Mouse (Mus musculus) heart, embryonic 12.5 days (tissue): Measurements from ENCODE around the gene Esrp2. TPM values are rescaled to one million over a fixed set of nuclear protein-coding genes. Genes with fewer than 3 reads are reported as not detected.

Experiments used
- ATAC-seq: fragments of 200-750 bp; cut with Nextera tagmentation; 2 replicates; pipeline ENCODE4 v1.8.0; 2017; ENCODE audit warnings: moderate TSS enrichment, moderate library complexity; ENCODE audit not compliant: insufficient number of reproducible peaks, low FRiP score
- H3K27ac ChIP-seq: fragments of 300-500 bp; sonication (generic); 2 replicates; pipeline ENCODE4 v1.5.1; 2016; ENCODE audit warnings: mild to moderate bottlenecking, moderate library complexity; ENCODE audit not compliant: poor library complexity, severe bottlenecking
- H3K27me3 ChIP-seq: fragments of 300-500 bp; sonication (generic); replicated peaks from 2 replicates; pipeline ENCODE4 v1.6.1; 2016; ENCODE audit warnings: mild to moderate bottlenecking, moderate library complexity
- H3K36me3 ChIP-seq: fragments of 300-500 bp; sonication (generic); 2 replicates; pipeline ENCODE4 v1.6.1; 2016; ENCODE audit warnings: mild to moderate bottlenecking, moderate library complexity
- H3K4me1 ChIP-seq: fragments of 300-500 bp; sonication (generic); replicated peaks from 2 replicates; pipeline ENCODE4 v1.6.1; 2016; ENCODE audit warnings: mild to moderate bottlenecking
- H3K4me2 ChIP-seq: fragments of 300-500 bp; sonication (generic); 2 replicates; pipeline ENCODE4 v1.6.1; 2016; ENCODE audit warnings: mild to moderate bottlenecking, moderate library complexity
- H3K4me3 ChIP-seq: fragments of 300-500 bp; sonication (generic); 2 replicates; pipeline ENCODE4 v1.5.1; 2016; ENCODE audit warnings: mild to moderate bottlenecking
- H3K9ac ChIP-seq: fragments of 300-500 bp; sonication (generic); 2 replicates; pipeline ENCODE4 v1.6.1; 2016; ENCODE audit warnings: mild to moderate bottlenecking, moderate library complexity
- H3K9me3 ChIP-seq: fragments of 300-500 bp; sonication (generic); replicated peaks from 2 replicates; pipeline ENCODE4 v1.6.1; 2016; ENCODE audit warnings: mild to moderate bottlenecking, moderate library complexity
- WGBS: fragments of 180-500 bp; shearing (Covaris S2); methylation state at CpG from one replicate; pipeline ENCODE4 v1.1.7; 2016; 5-methylcytosine and 5-hydroxymethylcytosine counted together
- polyA plus RNA-seq: library from polyadenylated mRNA; unstranded; fragments of >200 nt; fragmentation: Nextera tagmentation; extraction: Ambion mirVana; gene quantifications from 2 replicates; pipeline ENCODE4 v1.2.1, GENCODE M21; 2016

Esrp2 gene
- polyA plus RNA-seq, 1 experiment from 2014 or later = 0.77 TPM

DNA sequence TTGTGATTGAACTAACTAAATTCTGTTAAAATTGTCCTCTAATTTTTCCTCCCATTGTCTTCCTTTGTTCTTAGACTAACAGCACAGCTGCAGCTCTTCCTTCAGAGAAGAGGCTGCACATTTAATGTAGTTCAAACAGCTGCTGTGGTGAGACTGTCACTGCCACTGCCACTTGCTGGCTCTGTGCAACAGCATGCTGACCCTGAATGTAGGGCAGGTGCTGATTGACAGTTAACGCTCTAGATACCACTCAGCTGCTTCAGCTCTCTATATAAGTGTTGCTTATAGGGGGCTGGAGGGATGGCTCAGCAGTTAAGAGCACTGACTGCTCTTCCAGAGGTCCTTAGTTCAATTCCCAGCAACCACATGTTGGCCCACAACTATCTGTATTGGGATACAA is 24.3 kb downstream of the Esrp2 start:
- Histone ChIP-seq H3K27ac (no peak overlapping the region), H3K4me1 (peaks cover 4% of the 10 kb centered on the region; the same call in 1 of the 2 replicates), H3K9me3 (no peaks in the 10 kb centered on the region), H3K9ac (no peak overlapping the region), H3K36me3 (peaks cover 46% of the 10 kb centered on the region), H3K4me3 (no peak overlapping the region), H3K4me2 (no peak overlapping the region), H3K27me3 (no peaks in the 10 kb centered on the region)
- WGBS = 75% methylated on average over 1 of the region's 1 CpGs
- no peak for ATAC-seq

- no peak overlapping the region for H3K4me3 ChIP-seq
- H3K36me3 ChIP-seq = peaks cover 42% of the 10 kb centered on the region
- no peak overlapping the region for H3K4me2 ChIP-seq
- H3K9me3 ChIP-seq = no peaks in the 10 kb centered on the region
- H3K4me1 ChIP-seq = peaks cover 4% of the 10 kb centered on the region; the same call in 1 of the 2 replicates
- H3K27ac ChIP-seq = peak overlapping the region; percentile 2; the same call in 1 of the 2 replicates
- H3K27me3 ChIP-seq = no peaks in the 10 kb centered on the region
- 49% methylated on average over 2 of the region's 2 CpGs for WGBS
- ATAC-seq = no peak
- H3K9ac ChIP-seq = 0 out of 2 replicates have a peak overlapping the region, but pooled peaks have one; percentile 8
Observed at GRCm38 (mm10) chr8:106112041-106112440, 24.7 kb downstream of the Esrp2 start.

- Histone ChIP-seq H3K36me3 (peaks cover 41% of the 10 kb centered on the region), H3K27ac (no peak overlapping the region), H3K27me3 (no peaks in the 10 kb centered on the region), H3K4me3 (no peak overlapping the region), H3K9me3 (no peaks in the 10 kb centered on the region), H3K4me1 (peaks cover 4% of the 10 kb centered on the region; the same call in 1 of the 2 replicates), H3K4me2 (no peak overlapping the region), H3K9ac (no peak overlapping the region)
- no peak for ATAC-seq
- 94% methylated on average over 3 of the region's 3 CpGs for WGBS
Observed at GRCm38 (mm10) chr8:106108729-106109128, 28.0 kb downstream of the Esrp2 start.

- 92% methylated on average over 4 of the region's 4 CpGs for WGBS
Observed at GRCm38 (mm10) chr8:106108080-106108479, 28.7 kb downstream of the Esrp2 start.

DNA sequence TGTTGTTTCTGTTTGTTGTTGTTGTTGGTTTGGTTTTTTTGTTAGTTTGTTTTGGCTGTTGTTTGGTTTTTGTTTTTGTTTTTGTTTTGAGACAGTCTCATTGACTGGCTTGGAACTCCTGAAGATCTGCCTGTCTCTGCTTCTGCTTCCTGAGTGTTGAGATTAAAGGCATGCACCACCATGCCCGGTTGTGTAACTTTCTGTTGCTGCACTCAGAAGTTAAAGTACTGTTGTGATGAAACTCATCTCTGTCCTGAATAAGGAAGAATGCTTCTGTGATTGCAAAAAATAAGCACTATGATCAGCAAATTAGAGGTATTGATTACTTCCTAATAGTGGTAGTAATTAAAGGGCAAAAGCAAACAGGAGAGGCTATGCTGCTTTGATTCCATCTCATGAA is 30.6 kb downstream of the Esrp2 start:
- Histone ChIP-seq H3K4me2 (no peak overlapping the region), H3K27ac (no peak overlapping the region), H3K36me3 (peaks cover 44% of the 10 kb centered on the region), H3K27me3 (no peaks in the 10 kb centered on the region), H3K9ac (no peak overlapping the region), H3K9me3 (no peaks in the 10 kb centered on the region), H3K4me3 (no peak overlapping the region), H3K4me1 (no peaks in the 10 kb centered on the region)
- ATAC-seq = no peak
- 77% methylated on average over 1 of the region's 1 CpGs for WGBS

More at GRCm38 (mm10) chr8:106108080-106108479, 28.7 kb downstream of the Esrp2 start:
- Histone ChIP-seq H3K27ac (no peak overlapping the region), H3K9me3 (no peaks in the 10 kb centered on the region), H3K4me1 (peaks cover 4% of the 10 kb centered on the region; the same call in 1 of the 2 replicates), H3K9ac (no peak overlapping the region), H3K4me2 (no peak overlapping the region), H3K36me3 (peaks cover 44% of the 10 kb centered on the region), H3K4me3 (no peak overlapping the region), H3K27me3 (no peaks in the 10 kb centered on the region)
- no peak for ATAC-seq

DNA sequence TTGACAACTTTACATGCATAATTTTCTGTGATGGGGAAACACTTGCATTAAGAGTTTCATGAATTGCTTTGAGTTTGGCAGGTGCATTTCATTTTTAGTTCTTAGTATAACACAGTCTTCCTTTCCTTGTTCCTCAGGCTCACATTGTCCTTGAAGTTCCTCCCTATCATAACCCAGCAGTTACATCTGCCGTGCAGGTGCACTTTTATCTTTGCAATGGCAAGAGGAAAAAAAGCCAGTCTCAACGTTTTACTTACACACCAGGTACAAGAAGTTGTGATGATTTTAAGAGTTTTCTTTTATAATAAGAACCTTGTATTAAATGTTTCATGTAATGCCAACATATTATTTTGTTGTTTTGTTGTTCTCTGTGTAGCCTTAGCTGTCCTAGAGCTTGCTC is 32.9 kb downstream of the Esrp2 start:
- H3K27me3 ChIP-seq = no peaks in the 10 kb centered on the region
- no peak overlapping the region for H3K9ac ChIP-seq
- H3K4me2 ChIP-seq = no peak overlapping the region
- peaks cover 42% of the 10 kb centered on the region for H3K36me3 ChIP-seq
- H3K27ac ChIP-seq = no peak overlapping the region
- 80% methylated on average over 2 of the region's 2 CpGs for WGBS
- no peaks in the 10 kb centered on the region for H3K4me1 ChIP-seq
- H3K9me3 ChIP-seq = no peaks in the 10 kb centered on the region
- ATAC-seq = no peak
- H3K4me3 ChIP-seq = no peak overlapping the region

DNA sequence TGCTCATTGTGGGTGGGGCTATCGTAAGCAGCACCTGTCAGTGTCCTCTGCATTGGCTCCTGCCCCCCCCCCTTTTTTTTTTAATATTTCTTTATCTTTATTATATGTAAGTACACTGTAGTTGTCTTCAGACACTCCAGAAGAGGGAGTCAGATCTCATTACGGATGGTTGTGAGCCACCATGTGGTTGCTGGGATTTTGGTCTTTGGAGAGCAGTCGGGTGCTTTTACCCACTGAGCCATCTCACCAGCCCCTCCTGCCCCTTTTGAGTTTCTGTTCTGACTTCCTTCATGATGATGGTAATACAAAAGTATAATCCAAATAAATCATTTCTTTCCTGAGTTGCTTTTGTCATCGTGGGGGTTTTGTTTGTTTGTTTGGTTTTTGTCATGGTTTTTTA is 34.5 kb downstream of the Esrp2 start:
- H3K36me3 ChIP-seq = peaks cover 35% of the 10 kb centered on the region

More for the DNA sequence above, 34.5 kb downstream of the Esrp2 start:
- no peaks in the 10 kb centered on the region for H3K27me3 ChIP-seq
- no peak for ATAC-seq
- H3K27ac ChIP-seq = no peak overlapping the region
- H3K9ac ChIP-seq = no peak overlapping the region
- WGBS = 87% methylated on average over 4 of the region's 4 CpGs
- no peaks in the 10 kb centered on the region for H3K4me1 ChIP-seq
- H3K4me2 ChIP-seq = no peak overlapping the region
- no peaks in the 10 kb centered on the region for H3K9me3 ChIP-seq
- no peak overlapping the region for H3K4me3 ChIP-seq

Other genes starting within 250 kb of the Esrp2 start
- gene Nrn1l, start 243.4 kb downstream of the Esrp2 start, polyA plus RNA-seq = 0.31 and 0.35 TPM in 2 replicates
- gene Pskh1, start 236.5 kb downstream of the Esrp2 start, polyA plus RNA-seq = 27.1 and 27.4 TPM in 2 replicates
- 0.73 and 1.1 TPM in 2 replicates for gene Ctrl, start 203.1 kb downstream of the Esrp2 start, polyA plus RNA-seq
- gene Psmb10, start 198.5 kb downstream of the Esrp2 start, polyA plus RNA-seq = 45.2 and 49.1 TPM in 2 replicates
- gene Lcat, start 193.6 kb downstream of the Esrp2 start, polyA plus RNA-seq = 2.0 and 2.3 TPM in 2 replicates
- 57.5 and 58.3 TPM in 2 replicates for gene Slc12a4, start 170.9 kb downstream of the Esrp2 start, polyA plus RNA-seq
- not detected in 2 replicates for gene Dpep3, start 157.5 kb downstream of the Esrp2 start, polyA plus RNA-seq
- 15.2 TPM in 2 replicates for gene Dus2, start 145.6 kb downstream of the Esrp2 start, polyA plus RNA-seq
- gene Dpep2nb, start 131.0 kb downstream of the Esrp2 start, polyA plus RNA-seq = 0.17 TPM in 1 of 2 replicates, not detected in the other
- 12.7 and 13.7 TPM in 2 replicates for gene Ddx28, start 125.1 kb downstream of the Esrp2 start, polyA plus RNA-seq
- 4.6 and 5.3 TPM in 2 replicates for gene Nfatc3, start 78.1 kb downstream of the Esrp2 start, polyA plus RNA-seq
- 10.5 and 11.4 TPM in 2 replicates for gene Pla2g15, start 13.4 kb upstream of the Esrp2 start, polyA plus RNA-seq
- 35.4 and 36.5 TPM in 2 replicates for gene Slc7a6, start 31.9 kb upstream of the Esrp2 start, polyA plus RNA-seq
- 22.6 and 22.9 TPM in 2 replicates for gene Slc7a6os, start 74.0 kb upstream of the Esrp2 start, polyA plus RNA-seq
- gene Prmt7, start 74.0 kb upstream of the Esrp2 start, polyA plus RNA-seq = 35.5 and 38.2 TPM in 2 replicates
- 2.5 and 2.8 TPM in 2 replicates for gene Smpd3, start 201.0 kb upstream of the Esrp2 start, polyA plus RNA-seq